Mouse (Mus musculus): Measurements from ENCODE around the gene Col4a2. TPM values are rescaled to one million over a fixed set of nuclear protein-coding genes. Genes with fewer than 3 reads are reported as not detected.

Gene Col4a2
- polyA plus RNA-seq, 1 experiment from 2014 or later: 76.7 TPM

DNA sequence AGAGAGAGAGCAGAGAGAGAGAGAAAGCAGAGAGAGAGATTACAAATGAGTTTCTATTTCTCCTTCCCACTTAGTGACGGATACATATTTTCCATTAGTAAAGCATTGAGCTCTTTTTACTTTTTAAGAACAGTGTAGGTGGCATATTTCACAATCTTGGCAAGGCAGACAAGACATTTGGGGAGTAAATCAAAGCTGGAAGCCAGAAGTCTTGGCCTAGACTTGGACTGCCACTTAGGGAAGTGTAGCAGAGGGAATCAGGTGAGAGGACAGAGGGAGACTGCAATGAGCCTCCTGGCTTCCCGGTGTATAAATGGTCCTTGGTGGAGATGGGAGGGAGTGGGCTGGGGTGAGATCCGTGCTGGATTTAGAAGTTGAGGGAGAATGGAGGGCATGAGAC lies 70.3 kb downstream of the Col4a2 start:
- Histone ChIP-seq H3K4me2 (replicated peaks) (no peak overlapping the region), H3K9me3 (no peaks in the 10 kb centered on the region), H3K36me3 (no peaks in the 10 kb centered on the region), H3K9ac (no peak overlapping the region), H3K4me1 (peaks cover 4% of the 10 kb centered on the region; the same call in 1 of the 2 replicates), H3K4me3 (no peak overlapping the region), H3K27me3 (replicated peaks) (no peaks in the 10 kb centered on the region), H3K27ac (no peak overlapping the region)
- WGBS: 66% methylated on average over 3 of the region's 3 CpGs
- ATAC-seq (ENCODE audit: low FRiP score, low read depth): no peak

DNA sequence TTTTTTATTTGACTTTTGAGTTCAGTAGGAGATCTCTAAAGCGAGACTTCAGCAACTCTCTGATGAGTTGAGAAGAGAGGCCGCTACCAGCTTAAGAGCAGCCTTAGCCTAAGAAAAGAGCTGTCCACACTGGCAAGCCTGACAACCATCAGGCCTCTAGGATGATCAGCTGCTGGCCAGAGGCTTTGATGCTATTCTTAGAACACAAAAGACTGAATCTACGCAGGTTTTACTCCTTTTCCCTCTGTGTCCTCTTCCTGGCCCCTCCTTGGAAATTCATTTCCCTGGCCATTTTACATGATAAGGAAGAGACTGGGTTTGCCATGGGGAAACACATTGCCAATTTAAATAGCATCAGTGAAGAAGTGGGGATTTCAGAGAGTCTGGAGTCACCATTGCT lies 70.8 kb downstream of the Col4a2 start:
- Histone ChIP-seq H3K9me3 (no peaks in the 10 kb centered on the region), H3K27me3 (replicated peaks) (no peaks in the 10 kb centered on the region), H3K9ac (no peak overlapping the region), H3K27ac (no peak overlapping the region), H3K4me2 (replicated peaks) (no peak overlapping the region), H3K4me1 (peaks cover 4% of the 10 kb centered on the region; the same call in 1 of the 2 replicates), H3K36me3 (no peaks in the 10 kb centered on the region), H3K4me3 (no peak overlapping the region)
- 72% methylated on average over 3 of the region's 3 CpGs for WGBS
- no peak for ATAC-seq (ENCODE audit: low FRiP score, low read depth)

DNA sequence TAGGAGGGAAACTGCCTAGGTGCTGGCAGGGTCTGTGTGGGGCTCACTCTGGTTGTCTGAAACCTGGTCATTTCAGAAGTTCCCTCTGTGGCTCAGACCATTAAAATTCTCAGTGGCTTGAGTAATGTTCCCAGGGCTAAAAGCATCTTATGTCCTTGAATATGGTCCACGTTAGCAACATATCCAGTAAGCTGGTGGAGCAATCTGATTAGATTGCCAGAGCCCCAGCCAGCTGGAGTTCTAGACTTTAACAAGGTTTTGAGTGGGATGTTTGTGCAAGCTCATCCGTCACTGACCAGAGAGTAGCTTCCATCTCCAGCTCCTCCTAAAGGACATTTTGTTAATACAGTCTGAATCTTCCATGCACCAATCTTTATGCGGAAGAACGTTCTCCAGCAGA lies 72.2 kb downstream of the Col4a2 start:
- H3K4me1 ChIP-seq: peaks cover 4% of the 10 kb centered on the region; the same call in 1 of the 2 replicates
- 85% methylated on average over 4 of the region's 4 CpGs for WGBS
- no peak overlapping the region for H3K27ac ChIP-seq
- H3K4me3 ChIP-seq: no peak overlapping the region
- H3K9ac ChIP-seq: no peak overlapping the region
- no peaks in the 10 kb centered on the region for H3K36me3 ChIP-seq
- no peak overlapping the region for H3K4me2 ChIP-seq (replicated peaks)
- no peaks in the 10 kb centered on the region for H3K9me3 ChIP-seq
- no peaks in the 10 kb centered on the region for H3K27me3 ChIP-seq (replicated peaks)
- ATAC-seq (ENCODE audit: low FRiP score, low read depth): no peak

DNA sequence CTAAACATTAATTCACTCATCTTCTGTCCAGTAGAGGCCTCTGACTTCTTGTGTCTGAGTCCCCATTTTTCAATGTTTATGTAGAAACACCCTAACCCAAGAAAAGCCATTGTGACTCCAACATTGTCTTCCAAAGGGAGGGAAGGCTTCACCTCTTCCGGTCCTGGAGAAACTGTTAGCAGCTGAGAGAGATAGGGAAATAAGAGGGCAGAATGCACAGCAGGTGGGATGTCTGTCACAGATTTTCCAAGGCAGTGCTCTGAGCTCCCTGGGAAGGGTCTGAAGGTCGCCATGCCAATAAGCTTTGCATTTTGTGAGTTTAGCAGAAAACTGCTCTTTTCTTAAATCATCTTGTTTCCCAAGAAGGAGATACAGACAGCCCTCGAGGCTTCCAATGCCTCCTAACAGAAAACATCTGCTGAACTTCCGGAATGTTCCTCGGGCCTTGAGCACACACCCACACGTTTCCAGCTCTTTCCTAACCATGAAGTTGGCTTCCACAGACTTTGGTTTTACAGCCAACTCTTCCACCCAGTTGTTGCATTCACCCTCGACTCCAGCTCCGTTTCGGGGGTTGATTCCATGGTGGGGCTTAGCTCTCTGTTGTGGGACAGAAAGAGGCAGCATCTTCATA lies 72.8 kb downstream of the Col4a2 start:
- Histone ChIP-seq H3K4me2 (replicated peaks) (no peak overlapping the region), H3K36me3 (no peaks in the 10 kb centered on the region), H3K27ac (no peak overlapping the region), H3K4me3 (no peak overlapping the region), H3K27me3 (replicated peaks) (no peaks in the 10 kb centered on the region), H3K4me1 (peaks cover 4% of the 10 kb centered on the region; the same call in 1 of the 2 replicates), H3K9ac (no peak overlapping the region), H3K9me3 (no peaks in the 10 kb centered on the region)
- no peak for ATAC-seq (ENCODE audit: low FRiP score, low read depth)
- 64% methylated on average over 9 of the region's 9 CpGs for WGBS

DNA sequence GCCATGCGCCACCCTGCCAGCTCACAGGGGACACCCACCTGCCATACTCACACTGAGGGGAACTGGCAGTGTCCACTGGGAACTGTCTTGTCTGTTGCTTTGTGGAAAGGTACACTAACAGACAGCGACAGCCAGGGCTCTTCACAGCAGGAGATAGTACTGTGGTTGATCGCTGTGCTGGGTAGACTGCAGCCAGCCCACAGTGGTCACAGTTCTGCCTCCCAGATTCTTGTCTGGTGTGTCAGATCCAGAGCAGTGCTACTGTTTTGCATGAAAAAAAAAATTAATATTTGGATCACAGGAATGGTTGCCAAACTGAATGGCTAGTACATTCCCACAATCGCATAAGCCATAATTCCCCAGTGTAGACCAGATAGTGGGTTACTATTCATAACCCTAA lies 74.7 kb downstream of the Col4a2 start:
- 87% methylated on average over 4 of the region's 4 CpGs for WGBS

DNA sequence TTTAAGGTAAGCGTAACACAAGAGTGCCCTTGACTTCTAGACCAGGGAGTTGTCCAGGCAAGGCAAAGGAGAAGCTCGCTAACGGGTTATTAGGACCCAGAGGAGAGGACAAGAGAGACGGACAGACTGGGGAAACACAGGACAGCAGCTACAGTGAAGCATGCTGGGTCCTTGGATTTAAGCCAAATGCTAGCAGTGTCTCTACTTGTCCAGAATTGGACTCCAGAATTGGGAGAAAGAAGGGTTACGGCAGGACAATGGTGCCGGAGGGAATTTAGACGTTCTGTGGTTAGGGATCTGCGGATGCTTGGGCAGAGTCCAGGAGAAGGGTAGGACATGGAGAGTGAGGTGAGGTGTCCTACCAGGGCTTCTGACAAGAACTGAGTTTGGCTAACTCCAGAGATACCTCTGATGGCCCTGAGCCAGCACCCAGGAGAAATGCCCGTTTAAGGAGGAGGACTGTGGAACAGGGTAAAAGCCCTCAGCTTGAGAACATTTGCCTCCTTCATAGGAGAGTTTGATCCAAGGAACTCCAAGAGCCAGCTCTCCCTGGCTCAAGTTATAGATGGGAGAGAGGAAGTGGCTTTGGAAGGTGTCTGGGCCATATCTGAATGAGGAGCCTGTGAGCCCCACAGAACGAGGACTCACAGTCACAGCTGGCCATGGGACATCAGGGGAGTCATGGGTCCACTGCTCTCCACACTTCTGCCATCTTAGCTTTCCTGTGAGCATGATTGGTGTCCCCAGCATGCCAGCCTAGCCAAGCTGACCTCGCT lies 76.9 kb downstream of the Col4a2 start:
- H3K27ac ChIP-seq: no peak overlapping the region
- no peak overlapping the region for H3K4me2 ChIP-seq (replicated peaks)
- no peaks in the 10 kb centered on the region for H3K36me3 ChIP-seq
- no peak overlapping the region for H3K4me3 ChIP-seq
- H3K9ac ChIP-seq: no peak overlapping the region
- H3K4me1 ChIP-seq: peaks cover 3% of the 10 kb centered on the region; the same call in 1 of the 2 replicates
- H3K27me3 ChIP-seq (replicated peaks): no peaks in the 10 kb centered on the region
- no peaks in the 10 kb centered on the region for H3K9me3 ChIP-seq
- WGBS: 87% methylated on average over 11 of the region's 11 CpGs
- no peak for ATAC-seq (ENCODE audit: low FRiP score, low read depth)

More for the DNA sequence above, 74.7 kb downstream of the Col4a2 start:
- ATAC-seq (ENCODE audit: low FRiP score, low read depth): no peak
- H3K4me1 ChIP-seq: peaks cover 4% of the 10 kb centered on the region; the same call in 1 of the 2 replicates
- no peaks in the 10 kb centered on the region for H3K9me3 ChIP-seq
- no peak overlapping the region for H3K4me3 ChIP-seq
- no peaks in the 10 kb centered on the region for H3K27me3 ChIP-seq (replicated peaks)
- H3K9ac ChIP-seq: no peak overlapping the region
- H3K4me2 ChIP-seq (replicated peaks): no peak overlapping the region
- no peak overlapping the region for H3K27ac ChIP-seq
- no peaks in the 10 kb centered on the region for H3K36me3 ChIP-seq

DNA sequence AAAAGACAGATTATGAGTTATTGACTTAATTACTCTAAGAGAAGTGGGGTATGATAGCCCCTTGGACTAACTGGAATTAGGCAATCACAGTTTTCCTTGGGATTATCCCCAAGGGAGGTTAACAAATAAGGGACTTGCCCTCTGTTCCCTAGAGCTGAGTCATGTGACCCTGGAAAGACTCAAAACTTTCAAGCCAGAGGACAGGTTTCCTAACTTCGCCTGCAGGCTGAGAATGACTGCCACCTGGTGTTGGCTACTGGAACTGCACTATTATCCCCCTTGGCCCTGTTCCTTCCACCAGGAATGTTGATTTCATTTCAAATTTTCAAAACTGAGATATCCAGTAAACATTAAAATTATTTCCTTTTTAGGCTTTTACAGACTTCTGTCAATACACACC lies 80.1 kb downstream of the Col4a2 start:
- no peak overlapping the region for H3K27ac ChIP-seq
- no peak overlapping the region for H3K4me2 ChIP-seq (replicated peaks)
- no peak overlapping the region for H3K4me3 ChIP-seq
- H3K4me1 ChIP-seq: peaks cover 3% of the 10 kb centered on the region; the same call in 1 of the 2 replicates
- WGBS: 3% methylated on average over 1 of the region's 1 CpGs
- H3K27me3 ChIP-seq (replicated peaks): no peaks in the 10 kb centered on the region
- no peak for ATAC-seq (ENCODE audit: low FRiP score, low read depth)
- no peak overlapping the region for H3K9ac ChIP-seq
- no peaks in the 10 kb centered on the region for H3K36me3 ChIP-seq
- no peaks in the 10 kb centered on the region for H3K9me3 ChIP-seq

DNA sequence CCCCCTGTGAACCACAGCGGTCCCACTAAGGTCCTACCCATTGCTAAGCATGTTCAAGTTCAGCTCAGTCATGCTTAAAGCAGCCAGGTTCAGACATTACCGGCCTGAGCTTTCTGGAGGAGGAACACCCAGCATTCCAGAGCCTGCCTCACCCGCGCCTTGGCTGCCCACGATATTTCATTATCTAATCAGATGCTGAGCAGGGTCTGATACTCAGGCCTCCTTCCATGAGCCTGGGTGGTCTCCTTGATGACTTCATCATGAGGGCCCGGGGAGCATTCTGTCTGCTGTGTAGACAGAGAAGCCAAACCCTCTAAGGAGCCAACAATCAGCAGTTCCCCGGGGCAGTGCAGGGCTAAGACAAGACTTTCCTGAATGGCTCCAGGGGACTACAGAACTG lies 80.6 kb downstream of the Col4a2 start:
- Histone ChIP-seq H3K9me3 (no peaks in the 10 kb centered on the region), H3K4me1 (peaks cover 3% of the 10 kb centered on the region; the same call in 1 of the 2 replicates), H3K36me3 (no peaks in the 10 kb centered on the region), H3K27me3 (replicated peaks) (no peaks in the 10 kb centered on the region), H3K9ac (no peak overlapping the region), H3K27ac (no peak overlapping the region), H3K4me3 (no peak overlapping the region), H3K4me2 (replicated peaks) (no peak overlapping the region)
- 65% methylated on average over 7 of the region's 7 CpGs for WGBS
- no peak for ATAC-seq (ENCODE audit: low FRiP score, low read depth)

DNA sequence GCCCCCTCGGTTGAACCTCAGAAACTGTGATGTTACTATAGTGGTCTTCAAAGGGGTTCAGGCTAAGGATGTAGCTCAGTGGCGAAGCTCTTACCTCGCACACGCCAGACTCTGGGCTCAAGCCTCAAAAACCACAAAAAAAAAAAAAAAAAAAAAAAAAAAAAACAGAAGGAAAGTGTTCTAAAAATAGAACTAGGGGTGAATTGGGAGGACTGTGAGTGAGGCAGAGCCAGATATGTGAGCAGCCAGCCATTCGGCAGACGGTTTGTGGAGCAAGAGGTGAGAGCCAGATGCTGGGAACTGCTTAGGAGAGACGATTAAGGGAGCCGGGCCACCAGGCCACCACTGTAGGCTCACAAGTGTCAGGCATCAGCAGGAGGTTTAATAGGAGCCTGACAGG lies 81.0 kb downstream of the Col4a2 start:
- Histone ChIP-seq H3K4me3 (no peak overlapping the region), H3K9ac (no peak overlapping the region), H3K27me3 (replicated peaks) (no peaks in the 10 kb centered on the region), H3K4me1 (peaks cover 3% of the 10 kb centered on the region; the same call in 1 of the 2 replicates), H3K27ac (no peak overlapping the region), H3K9me3 (no peaks in the 10 kb centered on the region), H3K36me3 (no peaks in the 10 kb centered on the region), H3K4me2 (replicated peaks) (no peak overlapping the region)
- WGBS: 67% methylated on average over 8 of the region's 8 CpGs
- no peak for ATAC-seq (ENCODE audit: low FRiP score, low read depth)

DNA sequence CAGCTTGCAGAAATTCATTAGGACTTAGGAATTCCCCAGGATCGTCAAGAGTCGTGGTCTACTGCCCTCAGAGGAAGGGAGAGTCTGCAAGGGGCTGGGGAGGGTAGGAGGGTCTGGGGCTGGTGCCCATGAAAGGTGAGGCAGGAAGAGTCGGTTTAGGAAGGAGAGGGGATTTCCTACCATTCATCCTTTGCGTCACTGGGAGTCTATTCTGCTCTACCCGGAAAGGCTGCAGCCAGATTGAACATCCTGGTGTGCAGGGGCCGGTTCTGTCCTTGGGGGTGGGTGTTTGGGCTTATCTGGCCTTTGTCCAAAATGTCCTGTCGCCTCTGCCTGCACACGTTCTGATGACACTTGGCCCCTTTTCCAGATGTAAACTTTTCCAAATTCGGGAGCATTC lies 82.2 kb downstream of the Col4a2 start:
- no peak for ATAC-seq (ENCODE audit: low FRiP score, low read depth)
- Histone ChIP-seq H3K27me3 (replicated peaks) (no peaks in the 10 kb centered on the region), H3K27ac (no peak overlapping the region), H3K36me3 (no peaks in the 10 kb centered on the region), H3K4me2 (replicated peaks) (no peak overlapping the region), H3K9me3 (no peaks in the 10 kb centered on the region), H3K4me3 (no peak overlapping the region), H3K4me1 (peaks cover 7% of the 10 kb centered on the region), H3K9ac (no peak overlapping the region)
- WGBS: 72% methylated on average over 9 of the region's 9 CpGs

DNA sequence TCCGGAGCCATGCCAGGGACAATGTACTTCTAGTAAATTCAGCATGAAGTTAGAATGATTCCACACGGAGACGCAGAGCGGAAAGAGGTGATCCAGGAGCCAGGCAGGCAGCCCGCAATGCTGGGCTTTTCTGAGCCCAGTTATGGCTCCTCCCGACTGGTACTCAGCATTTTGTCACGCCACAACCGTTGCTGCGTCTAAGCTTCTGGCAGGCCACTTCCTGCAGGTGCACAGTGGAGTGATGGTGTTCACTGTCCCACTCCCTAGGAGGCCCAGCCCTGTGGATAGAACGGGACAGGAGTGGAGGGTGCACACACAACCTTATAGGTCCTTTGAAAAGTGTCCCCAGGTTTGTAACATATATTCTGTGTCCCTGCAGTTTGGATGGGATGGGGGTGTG lies 83.0 kb downstream of the Col4a2 start:
- Histone ChIP-seq H3K9me3 (no peaks in the 10 kb centered on the region), H3K4me1 (peaks cover 10% of the 10 kb centered on the region), H3K4me3 (no peak overlapping the region), H3K9ac (no peak overlapping the region), H3K4me2 (replicated peaks) (no peak overlapping the region), H3K27me3 (replicated peaks) (no peaks in the 10 kb centered on the region), H3K27ac (no peak overlapping the region), H3K36me3 (no peaks in the 10 kb centered on the region)
- no peak for ATAC-seq (ENCODE audit: low FRiP score, low read depth)
- WGBS: 82% methylated on average over 10 of the region's 10 CpGs

DNA sequence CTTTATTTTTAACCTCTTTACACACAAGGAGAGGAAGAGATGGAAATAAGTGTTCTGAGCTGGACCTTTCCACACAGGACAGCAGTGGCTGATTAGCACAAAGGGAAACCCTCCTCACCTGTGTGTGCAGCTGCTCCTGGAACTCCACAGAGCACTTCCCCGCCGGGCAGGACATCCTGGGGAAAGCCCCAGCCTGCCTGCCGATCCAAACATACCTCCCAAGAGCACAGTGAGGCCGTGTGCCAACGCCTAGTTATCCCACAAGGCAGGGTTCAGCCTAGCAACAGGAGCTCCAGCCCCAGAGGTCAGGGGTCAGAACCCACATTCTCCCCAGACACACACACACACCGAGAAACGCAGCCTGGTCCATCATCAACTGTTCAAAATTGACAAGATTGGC lies 83.5 kb downstream of the Col4a2 start:
- Histone ChIP-seq H3K9ac (no peak overlapping the region), H3K4me1 (peaks cover 10% of the 10 kb centered on the region), H3K36me3 (no peaks in the 10 kb centered on the region), H3K27ac (no peak overlapping the region), H3K4me2 (replicated peaks) (no peak overlapping the region), H3K4me3 (no peak overlapping the region), H3K27me3 (replicated peaks) (no peaks in the 10 kb centered on the region), H3K9me3 (no peaks in the 10 kb centered on the region)
- 77% methylated on average over 7 of the region's 7 CpGs for WGBS
- ATAC-seq (ENCODE audit: low FRiP score, low read depth): no peak

Data from neural tube, embryonic 12.5 days (tissue).